Mouse (Mus musculus): ENCODE data around the gene Map2k1. TPM values are rescaled to one million over a fixed set of nuclear protein-coding genes. Genes with fewer than 3 reads are reported as not detected.
A peak's percentile ranks its signal among the peaks of the same experiment; 100 is the strongest.

Map2k1 gene
- polyA plus RNA-seq, 1 experiment from 2014 or later: 32.5 TPM

DNA sequence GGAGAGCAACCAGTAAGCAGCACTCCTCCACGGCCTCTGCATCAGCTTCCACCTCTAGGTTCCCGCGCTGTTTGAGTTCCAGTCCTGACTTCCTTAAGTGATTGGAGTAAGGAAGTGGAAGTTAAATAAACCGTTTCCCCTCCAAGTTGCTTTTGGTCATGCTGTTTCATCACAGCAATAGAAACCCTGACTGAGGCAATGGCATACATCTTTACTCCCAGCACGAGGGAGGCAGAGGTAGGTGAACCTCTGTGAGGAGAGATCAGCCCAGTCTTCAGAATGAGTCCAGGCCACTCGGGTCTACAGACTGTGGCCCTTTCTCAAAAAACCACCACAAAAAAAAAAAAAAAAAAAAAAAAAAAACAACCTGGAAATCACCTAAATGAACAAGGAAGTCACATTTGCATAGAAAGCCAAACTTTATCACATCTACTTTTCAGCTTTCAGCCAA lies 11.0 kb downstream of the Map2k1 start:
- Histone ChIP-seq H3K9me3 (replicated peaks) (no peaks in the 10 kb centered on the region), H3K36me3 (no peaks in the 10 kb centered on the region), H3K27ac (no peak overlapping the region), H3K4me1 (replicated peaks) (peaks cover 19% of the 10 kb centered on the region), H3K27me3 (no peaks in the 10 kb centered on the region), H3K4me2 (no peak overlapping the region), H3K4me3 (replicated peaks) (no peak overlapping the region), H3K9ac (no peak overlapping the region)
- ATAC-seq (ENCODE audit: low read depth) (no peak), DNase-seq (no peak)
- 32% methylated on average over 6 of the region's 6 CpGs for WGBS (ENCODE audit: insufficient replicate concordance)

GRCm38 (mm10) chr9:64240681-64241080 lies 12.8 kb downstream of the Map2k1 start:
- no peak overlapping the region for H3K4me3 ChIP-seq (replicated peaks)
- DNase-seq (no peak), ATAC-seq (ENCODE audit: low read depth) (no peak)
- H3K4me1 ChIP-seq (replicated peaks): peaks cover 16% of the 10 kb centered on the region
- WGBS (ENCODE audit: insufficient replicate concordance): 43% methylated on average over 8 of the region's 8 CpGs
- no peak overlapping the region for H3K9ac ChIP-seq
- no peaks in the 10 kb centered on the region for H3K36me3 ChIP-seq
- H3K4me2 ChIP-seq: no peak overlapping the region
- H3K27ac ChIP-seq: 0 out of 2 replicates have a peak overlapping the region, but pooled peaks have one; percentile 2
- no peaks in the 10 kb centered on the region for H3K9me3 ChIP-seq (replicated peaks)
- H3K27me3 ChIP-seq: no peaks in the 10 kb centered on the region

DNA sequence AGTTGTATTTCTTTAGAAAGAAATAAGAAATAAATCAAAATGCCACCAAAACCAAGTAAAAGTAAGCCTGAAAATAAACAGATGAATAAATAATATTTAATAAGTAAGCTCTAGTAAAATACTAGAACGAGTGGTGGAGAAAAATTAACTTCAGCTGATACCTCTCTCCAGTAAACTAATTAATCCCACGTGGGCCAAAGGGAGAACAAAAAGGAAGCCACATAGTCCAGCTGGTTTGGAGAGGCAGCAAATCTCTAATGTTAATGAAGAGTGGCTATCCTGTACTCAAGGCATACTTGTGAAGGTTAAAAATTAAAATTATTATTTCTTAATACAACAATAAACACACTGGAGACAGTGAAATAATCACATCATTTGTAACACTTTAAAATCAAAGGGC lies 13.3 kb downstream of the Map2k1 start:
- no peak overlapping the region for H3K4me2 ChIP-seq
- WGBS (ENCODE audit: insufficient replicate concordance): 52% methylated on average over 2 of the region's 2 CpGs
- DNase-seq (no peak), ATAC-seq (ENCODE audit: low read depth) (no peak)
- H3K36me3 ChIP-seq: no peaks in the 10 kb centered on the region
- no peak overlapping the region for H3K27ac ChIP-seq
- H3K4me1 ChIP-seq (replicated peaks): peaks cover 16% of the 10 kb centered on the region
- no peaks in the 10 kb centered on the region for H3K27me3 ChIP-seq
- no peak overlapping the region for H3K4me3 ChIP-seq (replicated peaks)
- no peak overlapping the region for H3K9ac ChIP-seq
- no peaks in the 10 kb centered on the region for H3K9me3 ChIP-seq (replicated peaks)

GRCm38 (mm10) chr9:64236056-64236455 lies 17.4 kb downstream of the Map2k1 start:
- Histone ChIP-seq H3K4me1 (replicated peaks) (peaks cover 22% of the 10 kb centered on the region), H3K27ac (no peak overlapping the region), H3K4me3 (replicated peaks) (no peak overlapping the region), H3K9me3 (replicated peaks) (no peaks in the 10 kb centered on the region), H3K36me3 (no peaks in the 10 kb centered on the region), H3K9ac (no peak overlapping the region), H3K4me2 (no peak overlapping the region), H3K27me3 (no peaks in the 10 kb centered on the region)
- WGBS (ENCODE audit: insufficient replicate concordance): 88% methylated on average over 7 of the region's 7 CpGs
- DNase-seq (no peak), ATAC-seq (ENCODE audit: low read depth) (no peak)

GRCm38 (mm10) chr9:64234768-64235435 lies 18.5 kb downstream of the Map2k1 start, which contains the start of gene Uchl4:
Uchl4 (plus strand) TSS chr9:64235201.
- DNase-seq (no peak), ATAC-seq (ENCODE audit: low read depth) (no peak)
- Histone ChIP-seq H3K9ac (no peak within 1 kb of the TSS), H3K27ac (no peak within 1 kb of the TSS), H3K4me2 (no peak within 1 kb of the TSS), H3K27me3 (no peaks in the 10 kb centered on the region), H3K9me3 (replicated peaks) (no peaks in the 10 kb centered on the region), H3K36me3 (no peaks in the 10 kb centered on the region), H3K4me3 (replicated peaks) (no peak within 1 kb of the TSS), H3K4me1 (replicated peaks) (peaks cover 14% of the 10 kb centered on the region)
- WGBS (ENCODE audit: insufficient replicate concordance): 89% methylated on average over 8 of the region's 8 CpGs

- H3K4me1 ChIP-seq (replicated peaks): peaks cover 14% of the 10 kb centered on the region
- H3K4me3 ChIP-seq (replicated peaks): no peak overlapping the region
- no peak for ATAC-seq (ENCODE audit: low read depth)
- H3K27me3 ChIP-seq: no peaks in the 10 kb centered on the region
- H3K27ac ChIP-seq: no peak overlapping the region
- no peaks in the 10 kb centered on the region for H3K9me3 ChIP-seq (replicated peaks)
- H3K36me3 ChIP-seq: no peaks in the 10 kb centered on the region
- DNase-seq: no peak
- H3K4me2 ChIP-seq: no peak overlapping the region
- 75% methylated on average over 5 of the region's 5 CpGs for WGBS (ENCODE audit: insufficient replicate concordance)
- H3K9ac ChIP-seq: no peak overlapping the region
Measured at GRCm38 (mm10) chr9:64233656-64234055, 19.8 kb downstream of the Map2k1 start.

DNA sequence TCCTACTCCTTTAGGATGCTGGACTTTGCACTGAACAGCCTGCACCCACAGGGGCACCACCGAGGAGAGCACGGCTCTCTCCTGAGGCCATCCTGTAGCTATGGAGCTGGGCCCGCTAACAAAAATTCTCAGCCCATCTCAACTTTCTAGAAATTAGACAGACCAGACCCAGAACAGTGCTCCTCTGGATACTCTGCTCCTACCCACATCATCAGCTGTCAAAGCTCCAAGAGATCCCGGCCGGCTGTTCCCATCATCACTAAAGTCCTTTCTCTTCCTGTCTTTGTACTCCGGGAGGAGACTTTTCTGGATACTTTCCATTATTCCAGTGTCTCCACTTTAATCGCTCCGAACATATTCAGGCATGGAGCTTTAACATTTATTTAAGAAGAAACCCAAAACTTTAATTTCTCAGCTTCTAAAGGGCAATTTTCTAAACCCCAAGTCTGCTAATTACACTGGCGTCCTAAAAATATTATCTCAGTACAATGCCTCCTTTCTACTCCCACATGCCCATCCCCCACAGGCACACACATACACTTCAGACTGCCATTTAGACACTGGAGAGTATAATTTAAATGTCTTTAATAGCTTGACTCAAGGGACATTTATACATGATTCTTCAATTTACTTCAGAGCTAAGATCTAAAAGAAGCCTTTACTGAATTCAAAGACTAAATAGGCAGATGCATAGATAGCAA lies 21.0 kb downstream of the Map2k1 start:
- Histone ChIP-seq H3K36me3 (no peaks in the 10 kb centered on the region), H3K4me3 (replicated peaks) (no peak overlapping the region), H3K27ac (no peak overlapping the region), H3K9ac (no peak overlapping the region), H3K27me3 (no peaks in the 10 kb centered on the region), H3K9me3 (replicated peaks) (no peaks in the 10 kb centered on the region), H3K4me2 (no peak overlapping the region), H3K4me1 (replicated peaks) (peaks cover 24% of the 10 kb centered on the region)
- 76% methylated on average over 9 of the region's 9 CpGs for WGBS (ENCODE audit: insufficient replicate concordance)
- no peak for DNase-seq
- ATAC-seq (ENCODE audit: low read depth): no peak

DNA sequence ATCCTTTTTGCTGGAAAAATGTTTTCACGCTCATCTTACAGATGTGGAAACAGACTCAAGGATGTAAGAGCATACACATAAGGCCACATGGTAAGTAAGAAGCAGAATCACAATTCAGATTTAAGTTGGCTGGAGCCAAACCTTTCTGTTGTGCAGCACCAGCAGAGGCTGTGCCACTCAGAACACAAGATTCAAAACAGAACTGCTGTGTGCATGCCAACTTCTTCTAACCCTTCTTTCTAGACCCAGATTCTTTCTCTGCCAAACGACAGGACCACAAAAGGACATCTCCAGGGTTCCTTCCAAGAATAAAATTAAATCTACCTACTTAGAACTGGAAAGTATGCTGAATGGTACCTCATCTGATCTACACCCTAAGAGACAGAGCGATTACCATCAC lies 21.8 kb downstream of the Map2k1 start:
- Histone ChIP-seq H3K4me3 (replicated peaks) (no peak overlapping the region), H3K27ac (no peak overlapping the region), H3K4me1 (replicated peaks) (peaks cover 24% of the 10 kb centered on the region), H3K4me2 (no peak overlapping the region), H3K27me3 (no peaks in the 10 kb centered on the region), H3K36me3 (no peaks in the 10 kb centered on the region), H3K9ac (no peak overlapping the region), H3K9me3 (replicated peaks) (no peaks in the 10 kb centered on the region)
- ATAC-seq (ENCODE audit: low read depth): no peak
- WGBS (ENCODE audit: insufficient replicate concordance): 69% methylated on average over 3 of the region's 3 CpGs
- DNase-seq: no peak

- DNase-seq (no peak), ATAC-seq (ENCODE audit: low read depth) (no peak)
- Histone ChIP-seq H3K4me3 (replicated peaks) (no peak overlapping the region), H3K9me3 (replicated peaks) (no peaks in the 10 kb centered on the region), H3K27ac (no peak overlapping the region), H3K4me2 (no peak overlapping the region), H3K4me1 (replicated peaks) (peaks cover 24% of the 10 kb centered on the region), H3K9ac (no peak overlapping the region), H3K27me3 (no peaks in the 10 kb centered on the region), H3K36me3 (no peaks in the 10 kb centered on the region)
- 53% methylated on average over 5 of the region's 5 CpGs for WGBS (ENCODE audit: insufficient replicate concordance)
Measured at GRCm38 (mm10) chr9:64231171-64231570, 22.3 kb downstream of the Map2k1 start.

- no peak overlapping the region for H3K9ac ChIP-seq
- no peaks in the 10 kb centered on the region for H3K9me3 ChIP-seq (replicated peaks)
- H3K27me3 ChIP-seq: no peaks in the 10 kb centered on the region
- H3K4me1 ChIP-seq (replicated peaks): peaks cover 28% of the 10 kb centered on the region
- H3K36me3 ChIP-seq: no peaks in the 10 kb centered on the region
- no peak overlapping the region for H3K4me2 ChIP-seq
- H3K4me3 ChIP-seq (replicated peaks): no peak overlapping the region
- DNase-seq: no peak
- H3K27ac ChIP-seq: no peak overlapping the region
- ATAC-seq (ENCODE audit: low read depth): no peak
Measured at GRCm38 (mm10) chr9:64228972-64229371, 24.5 kb downstream of the Map2k1 start.

DNA sequence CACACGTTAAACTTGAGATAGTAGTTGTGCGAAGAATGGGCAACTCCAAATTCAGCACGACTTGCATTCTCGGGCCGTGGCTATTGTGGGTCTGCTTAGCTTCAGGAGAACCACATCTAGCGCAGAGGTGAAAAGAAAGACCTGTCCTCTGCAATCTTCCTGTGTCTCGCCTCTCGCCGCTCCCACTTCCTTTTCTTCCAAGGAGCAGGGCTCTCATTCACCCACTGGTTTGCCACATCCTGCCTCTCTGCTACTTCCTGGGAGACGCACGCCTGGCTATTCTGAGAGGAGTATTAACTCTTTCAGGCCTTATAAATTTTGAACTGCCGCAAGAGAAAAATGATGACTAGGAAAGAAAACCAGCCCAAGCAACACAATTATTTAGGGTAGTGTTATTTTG lies 25.7 kb downstream of the Map2k1 start:
- ATAC-seq (ENCODE audit: low read depth): no peak

DNA sequence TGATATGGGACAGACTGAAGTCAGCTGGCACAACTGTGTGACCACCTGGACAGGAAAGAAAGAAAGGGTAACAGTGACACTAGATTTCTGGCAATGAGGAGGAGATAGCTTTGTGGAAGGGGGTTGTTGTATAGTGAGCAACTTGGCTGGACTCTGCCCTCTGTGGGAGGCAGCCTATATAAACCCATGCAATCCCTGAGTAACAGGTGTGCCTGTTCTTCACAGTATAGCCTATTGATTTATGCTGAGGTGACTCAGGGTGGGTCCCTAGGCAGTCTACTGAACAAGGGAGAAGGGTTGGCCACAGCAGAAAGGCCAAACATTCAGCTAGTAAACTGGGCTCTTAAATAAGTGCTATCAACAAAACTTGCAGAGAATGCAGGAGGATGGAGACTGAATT lies 27.6 kb downstream of the Map2k1 start:
- Histone ChIP-seq H3K36me3 (0 out of 2 replicates have a peak, but pooled peaks cover 2% of the 10 kb centered on the region), H3K9ac (no peak overlapping the region), H3K4me1 (replicated peaks) (peaks cover 22% of the 10 kb centered on the region), H3K27me3 (no peaks in the 10 kb centered on the region), H3K9me3 (replicated peaks) (no peaks in the 10 kb centered on the region), H3K4me2 (no peak overlapping the region), H3K27ac (no peak overlapping the region), H3K4me3 (replicated peaks) (no peak overlapping the region)
- DNase-seq (no peak), ATAC-seq (ENCODE audit: low read depth) (peak; percentile 31; the same call in 1 of the 2 replicates)

More for the DNA sequence above, 25.7 kb downstream of the Map2k1 start:
- Histone ChIP-seq H3K9me3 (replicated peaks) (no peaks in the 10 kb centered on the region), H3K4me2 (no peak overlapping the region), H3K27ac (no peak overlapping the region), H3K4me1 (replicated peaks) (peaks cover 28% of the 10 kb centered on the region), H3K4me3 (replicated peaks) (no peak overlapping the region), H3K9ac (no peak overlapping the region), H3K27me3 (no peaks in the 10 kb centered on the region), H3K36me3 (0 out of 2 replicates have a peak, but pooled peaks cover 2% of the 10 kb centered on the region)
- no peak for DNase-seq
- WGBS (ENCODE audit: insufficient replicate concordance): 31% methylated on average over 12 of the region's 12 CpGs

Data from liver, embryonic 13.5 days (tissue).